Mouse (Mus musculus) layer of hippocampus, adult 9-10 months (tissue): ENCODE measurements around the gene Gfi1b.

Source experiments
- DNase-seq: peaks from one replicate; pipeline ENCODE4 v3.0.0; 2022; ENCODE audit warnings: low spot score

Gene Gfi1b

GRCm38 (mm10) chr2:28598692-28599568 is 22.9 kb downstream of the Gfi1b start:
- no peak for DNase-seq

- DNase-seq = no peak
Observed at GRCm38 (mm10) chr2:28597733-28598547, 23.8 kb downstream of the Gfi1b start.

GRCm38 (mm10) chr2:28596998-28597397 is 24.8 kb downstream of the Gfi1b start:
- DNase-seq = no peak

- no peak for DNase-seq
Observed at GRCm38 (mm10) chr2:28596021-28596420, 25.8 kb downstream of the Gfi1b start.

- DNase-seq = no peak
Observed at GRCm38 (mm10) chr2:28592809-28593208, 29.0 kb downstream of the Gfi1b start.

GRCm38 (mm10) chr2:28591479-28591878 is 30.3 kb downstream of the Gfi1b start:
- DNase-seq = no peak

- DNase-seq = no peak
Observed at GRCm38 (mm10) chr2:28588574-28588973, 33.2 kb downstream of the Gfi1b start.

GRCm38 (mm10) chr2:28585730-28586129 is 36.1 kb downstream of the Gfi1b start:
- DNase-seq = no peak

GRCm38 (mm10) chr2:28585043-28585571 is 36.7 kb downstream of the Gfi1b start:
- peak; percentile 81 for DNase-seq

- DNase-seq = no peak
Observed at GRCm38 (mm10) chr2:28583651-28584050, 38.1 kb downstream of the Gfi1b start, which contains the start of gene Gtf3c5. Gene Gtf3c5 (minus strand): TSS chr2:28583751.

- DNase-seq = peak; percentile 89
Observed at GRCm38 (mm10) chr2:28582647-28583353, 39.0 kb downstream of the Gfi1b start.

- DNase-seq = no peak
Observed at GRCm38 (mm10) chr2:28578003-28578402, 43.8 kb downstream of the Gfi1b start.

GRCm38 (mm10) chr2:28576815-28577214 is 45.0 kb downstream of the Gfi1b start:
- no peak for DNase-seq

- no peak for DNase-seq
Observed at GRCm38 (mm10) chr2:28575341-28575740, 46.4 kb downstream of the Gfi1b start.

GRCm38 (mm10) chr2:28569903-28570302 is 51.9 kb downstream of the Gfi1b start:
- no peak for DNase-seq

- no peak for DNase-seq
Observed at GRCm38 (mm10) chr2:28566545-28566944, 55.2 kb downstream of the Gfi1b start.

- DNase-seq = no peak
Observed at GRCm38 (mm10) chr2:28564380-28564779, 57.4 kb downstream of the Gfi1b start.

- no peak for DNase-seq
Observed at GRCm38 (mm10) chr2:28563830-28564229, 58.0 kb downstream of the Gfi1b start.

- no peak for DNase-seq
Observed at GRCm38 (mm10) chr2:28563303-28563702, 58.5 kb downstream of the Gfi1b start, which contains the start of gene Cel. Gene Cel (minus strand): TSS chr2:28563403.
